Mouse (Mus musculus) gonadal fat pad, adult 2 months (tissue): Measurements from ENCODE around the gene Shcbp1l. TPM values are rescaled to one million over a fixed set of nuclear protein-coding genes. Genes with fewer than 3 reads are reported as not detected.
"Not testable (repeated sequence)": the region's sequence is repeated elsewhere in the genome, so short reads cannot be mapped to it uniquely, and the experiment has no call there.

Experiments used
- DNase-seq: peaks from one replicate; pipeline ENCODE4 v3.0.0-alpha.2; 2012; ENCODE audit warnings: low read depth
- polyA plus RNA-seq: library from polyadenylated mRNA; depleted of rRNA; stranded (reverse); fragments of >200 nt; gene quantifications from 2 replicates; pipeline ENCODE4 v1.2.3, GENCODE M21; 2012

Shcbp1l gene
- polyA plus RNA-seq, 1 experiment, result 0.31 TPM

DNA sequence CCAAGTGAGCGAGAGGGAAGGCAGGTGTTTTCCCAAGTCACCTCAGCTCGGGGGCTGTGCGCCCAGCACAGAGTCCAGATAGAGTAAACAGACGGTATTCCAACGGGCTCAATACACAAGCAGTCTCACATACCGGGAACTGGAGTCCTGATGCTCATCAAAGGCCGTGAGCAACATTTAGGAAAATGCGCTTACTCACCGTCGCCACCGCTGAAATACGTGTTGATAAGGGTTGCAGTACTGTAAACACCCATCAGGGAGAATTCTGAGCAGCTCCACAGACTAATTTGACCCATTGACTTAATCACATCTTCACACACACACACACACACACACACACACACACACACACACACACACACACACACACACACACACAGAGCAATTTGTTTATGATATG is 691 bp upstream of the Shcbp1l start:
- no peak for DNase-seq

DNA sequence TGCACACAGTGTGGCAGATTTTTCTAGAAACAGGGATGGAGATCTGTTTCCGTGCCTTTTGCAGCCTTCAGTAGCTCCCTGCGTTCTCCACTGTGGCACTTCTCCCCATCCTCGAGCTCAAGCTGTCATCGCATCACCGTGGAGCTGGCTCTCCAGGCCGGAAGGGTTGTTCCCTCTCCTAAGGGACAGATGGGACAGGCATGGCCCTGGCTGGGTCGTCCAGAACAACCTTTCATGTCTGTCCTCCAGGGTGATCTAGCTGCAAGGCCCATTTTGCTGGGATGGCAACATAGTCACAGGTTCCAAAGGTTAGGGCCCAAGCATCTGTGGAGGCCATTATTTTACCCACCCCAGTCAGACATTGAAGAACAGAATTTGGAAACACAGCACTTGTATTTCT is 6.2 kb downstream of the Shcbp1l start:
- DNase-seq, result no peak

DNA sequence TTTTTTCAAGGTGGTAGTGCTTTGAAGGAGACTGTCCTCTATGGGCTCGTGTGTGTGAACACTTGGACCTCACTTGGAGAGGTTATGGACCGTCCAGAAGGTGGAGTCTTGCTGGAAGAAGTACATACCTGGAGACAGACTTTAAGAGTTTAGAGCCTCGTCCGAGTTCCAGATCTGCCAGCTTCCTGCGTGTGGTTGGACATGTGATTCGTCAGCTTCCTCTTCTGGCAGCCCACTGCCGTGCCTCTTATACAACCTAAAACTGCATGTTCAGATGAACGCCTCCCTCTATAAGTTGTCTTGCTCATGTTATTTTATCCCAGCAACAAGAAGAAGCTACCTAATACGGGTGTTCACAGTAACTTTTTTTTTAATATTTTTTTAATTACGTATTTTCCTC is 6.7 kb downstream of the Shcbp1l start:
- no peak for DNase-seq

DNA sequence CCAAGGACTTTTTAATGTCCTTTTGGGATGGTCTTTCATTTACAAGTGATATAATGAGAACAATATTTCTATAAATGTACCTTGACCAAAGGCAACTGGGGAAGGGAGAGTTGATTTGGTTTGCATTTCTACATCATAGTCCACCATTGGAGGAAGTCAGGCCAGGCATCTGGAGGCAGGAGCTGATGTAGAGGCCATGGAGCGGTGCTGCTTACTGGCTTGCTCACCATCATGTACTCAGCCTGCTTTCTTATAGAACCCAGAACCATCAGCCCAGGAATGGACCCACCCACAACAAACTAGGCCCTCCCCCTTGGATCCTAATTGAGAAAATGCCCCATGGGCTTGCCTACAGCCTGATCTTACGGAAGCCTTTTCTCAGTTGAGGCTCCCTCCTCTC is 7.4 kb downstream of the Shcbp1l start:
- no peak for DNase-seq

DNA sequence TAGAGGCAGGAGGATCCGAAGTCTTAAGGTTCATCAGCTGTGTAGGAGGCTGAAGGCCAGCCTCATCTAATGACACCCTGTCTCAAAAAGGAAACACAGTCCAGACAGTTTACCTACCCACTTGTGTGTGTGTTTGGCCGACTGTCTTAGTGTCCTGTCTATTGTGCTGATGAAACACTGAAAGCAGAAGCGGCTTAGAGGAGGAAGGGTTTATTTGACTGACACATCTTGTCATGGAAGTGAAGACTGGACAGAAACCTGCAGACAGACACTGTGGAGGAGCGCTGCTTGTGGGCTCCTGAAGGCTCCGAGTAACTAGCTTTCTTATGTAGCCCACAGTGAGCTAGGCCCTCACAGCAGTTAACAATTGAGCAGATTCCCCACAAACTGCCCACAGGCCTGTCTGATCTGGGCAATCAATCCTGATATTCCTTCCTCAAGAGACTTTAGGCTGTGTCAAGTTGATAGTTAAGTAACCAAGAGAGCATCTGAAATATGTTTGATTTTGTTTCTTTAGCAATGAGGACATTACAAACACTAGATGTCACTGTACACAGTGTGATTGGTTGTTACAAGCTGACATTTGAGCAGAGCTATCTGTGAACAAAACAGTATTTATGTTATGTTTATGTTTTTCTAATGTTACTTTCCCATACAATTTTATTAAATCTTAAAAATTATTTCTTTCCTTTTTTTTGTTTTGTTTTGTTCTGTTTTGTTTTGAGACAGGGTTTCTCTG is 9.1 kb downstream of the Shcbp1l start:
- DNase-seq, result no peak

DNA sequence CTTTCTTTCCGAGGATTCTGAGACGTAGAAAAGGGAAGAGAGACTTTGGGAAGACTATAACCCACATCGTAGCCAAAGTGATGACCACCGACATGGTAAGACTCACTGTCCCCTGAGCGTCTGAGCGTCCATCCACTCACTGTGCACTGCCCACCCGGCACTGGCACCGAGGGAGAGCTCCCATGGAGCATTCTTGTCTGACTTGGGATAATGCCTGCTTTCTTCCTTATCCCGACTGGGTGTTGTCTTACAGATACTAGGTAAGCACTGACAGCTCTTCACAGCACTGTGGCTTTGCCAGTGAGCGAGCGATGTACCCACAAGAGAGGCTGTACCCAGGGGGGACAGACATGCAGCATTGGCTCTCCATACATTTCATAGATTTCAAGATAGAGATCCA is 12.6 kb downstream of the Shcbp1l start:
- no peak for DNase-seq

DNA sequence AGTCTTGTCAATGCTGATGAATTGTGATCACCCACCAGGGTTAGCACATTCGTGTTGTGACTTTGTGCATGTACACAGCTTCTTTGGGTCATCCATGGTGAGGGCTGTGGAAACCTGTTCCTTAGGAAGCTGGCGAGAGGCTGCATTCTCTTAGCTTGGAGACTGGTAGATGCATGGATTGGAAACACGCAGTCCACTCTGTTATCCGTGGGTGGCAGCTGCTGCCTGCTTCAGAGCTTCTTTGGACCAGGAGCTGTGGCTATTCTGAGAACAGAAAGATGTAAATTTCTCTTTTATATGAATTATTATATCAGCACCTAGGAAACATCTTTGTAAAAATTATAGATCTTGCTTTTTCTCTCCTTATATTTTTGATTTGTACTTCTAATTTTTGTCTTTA is 15.8 kb downstream of the Shcbp1l start:
- DNase-seq, result no peak

DNA sequence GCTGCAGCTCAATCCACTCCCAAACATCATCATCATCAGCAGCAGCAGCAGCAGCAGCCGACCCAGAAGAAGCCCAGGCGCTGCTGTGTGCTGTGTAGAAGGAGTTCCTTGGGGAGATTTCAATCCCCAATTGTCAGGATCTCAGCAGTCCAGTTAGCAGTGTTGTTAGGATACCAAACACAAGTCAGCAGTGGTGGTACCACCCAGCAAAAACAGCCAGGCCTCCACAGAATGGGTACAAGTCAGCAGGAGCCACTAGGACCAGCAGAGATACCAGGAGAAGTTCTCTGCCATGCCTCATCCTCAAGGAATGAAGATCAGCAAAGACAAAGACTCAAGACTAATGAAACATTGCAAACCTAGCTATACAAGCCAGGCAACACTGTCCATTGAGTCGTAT is 16.7 kb downstream of the Shcbp1l start:
- DNase-seq, result no peak

DNA sequence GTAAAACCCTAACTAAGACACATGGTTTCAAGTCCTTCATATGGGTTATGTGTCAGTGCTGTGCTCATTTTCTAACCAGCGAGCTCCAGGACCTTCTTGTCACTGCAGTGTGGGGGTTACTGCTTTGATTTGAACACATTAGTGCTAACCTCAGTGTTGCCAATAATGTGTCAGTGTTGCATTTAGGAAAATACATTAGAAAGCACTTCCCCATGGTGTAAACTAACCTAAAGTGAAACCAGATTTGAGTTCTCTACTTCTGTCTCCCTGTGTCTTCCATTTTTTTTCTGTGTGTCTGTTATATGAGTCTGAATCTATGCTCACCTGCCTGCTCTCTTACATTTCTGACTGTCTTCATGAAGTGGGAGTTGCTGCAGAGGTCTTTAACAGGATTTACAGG is 18.1 kb downstream of the Shcbp1l start:
- no peak for DNase-seq

DNA sequence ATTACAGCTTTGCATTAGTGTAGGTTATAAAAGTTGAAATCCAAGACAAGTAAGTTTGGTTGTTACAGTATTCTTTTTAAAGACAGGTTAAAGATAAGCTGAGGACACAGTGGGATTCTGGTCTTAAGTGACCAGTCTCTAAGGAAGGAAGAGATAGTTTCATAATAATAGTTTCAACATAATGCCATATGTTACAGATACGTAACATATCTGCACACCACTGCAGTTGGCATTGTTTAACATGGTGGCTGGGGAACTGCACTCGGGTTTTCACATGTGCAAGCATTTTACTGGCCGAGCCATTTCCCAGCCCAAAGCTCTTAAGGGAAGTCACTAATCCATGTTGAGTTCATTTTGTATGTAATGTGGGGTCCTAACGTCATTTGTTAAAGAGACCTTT is 18.7 kb downstream of the Shcbp1l start:
- no peak for DNase-seq

DNA sequence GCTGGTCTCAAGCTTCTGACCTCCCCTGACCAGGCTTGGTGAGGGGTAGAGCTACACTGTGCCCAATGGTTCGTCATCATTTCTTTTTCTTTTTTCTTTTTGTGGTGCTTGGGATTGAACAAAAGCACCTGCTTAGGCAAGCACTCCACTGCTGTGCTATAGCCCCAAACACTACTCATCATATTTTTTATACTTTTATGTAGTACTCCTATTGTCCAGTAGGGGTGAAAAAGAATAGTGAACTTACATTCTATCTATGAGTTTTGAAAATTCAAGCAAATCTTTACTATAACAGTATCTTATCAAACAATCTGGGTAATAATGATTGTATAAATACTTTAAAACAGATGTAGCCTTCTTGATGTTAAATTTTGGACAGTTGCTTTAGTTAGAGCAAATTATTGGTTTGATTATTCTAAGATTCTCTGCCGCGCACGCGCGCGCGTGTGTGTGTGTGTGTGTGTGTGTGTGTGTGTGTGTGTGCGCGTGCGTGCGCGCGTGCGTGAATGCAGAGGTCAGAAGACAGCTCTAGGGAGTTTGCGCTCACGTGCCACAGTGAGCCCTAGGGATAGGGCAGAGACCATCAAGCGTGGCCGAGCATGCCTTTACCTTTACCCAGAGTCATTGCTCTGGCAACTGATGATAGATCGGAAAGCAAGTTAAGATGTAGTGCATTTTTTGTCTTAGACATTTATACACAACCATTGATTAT is 21.3 kb downstream of the Shcbp1l start:
- no peak for DNase-seq

DNA sequence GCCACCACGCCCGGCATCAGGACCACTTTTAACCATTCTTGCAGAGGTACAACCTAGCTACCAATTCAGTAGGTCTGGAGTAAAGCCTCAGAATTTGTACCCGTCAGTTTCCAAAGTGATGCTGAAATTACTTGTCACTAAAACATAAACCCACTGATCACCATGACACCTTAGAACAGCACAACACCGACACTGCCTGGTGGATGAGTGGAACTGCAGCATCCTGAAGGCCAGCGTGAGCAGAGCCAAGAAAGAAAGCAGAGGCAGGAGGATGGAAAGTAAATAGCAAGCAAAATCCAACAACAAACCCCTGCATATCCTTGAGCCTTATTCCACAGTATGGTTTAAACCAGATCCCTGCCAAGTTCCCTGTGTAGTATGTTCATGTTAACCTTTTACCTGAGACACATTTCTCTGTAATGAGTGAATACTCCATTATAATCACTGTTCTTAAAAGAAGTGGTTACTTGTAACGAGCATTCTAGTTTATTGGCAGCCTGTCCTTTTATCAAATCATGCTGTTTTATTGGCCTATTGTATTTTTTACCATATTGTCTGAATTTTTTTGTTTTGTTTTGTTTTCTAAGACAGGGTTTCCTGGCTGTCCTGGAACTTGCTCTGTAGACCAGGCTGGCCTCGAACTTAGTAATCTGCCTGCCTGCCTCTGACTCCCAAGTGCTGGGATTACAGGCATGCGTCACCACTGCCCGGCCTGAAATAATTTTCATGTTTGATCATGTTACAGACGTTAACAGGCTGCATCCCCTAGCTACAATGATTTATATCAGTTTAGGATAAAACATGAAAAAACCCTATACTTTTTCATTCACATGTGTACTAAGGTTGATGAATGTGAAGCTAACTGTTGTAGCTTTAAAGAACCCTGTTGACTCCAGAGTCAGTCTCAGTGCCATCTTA is 26.5 kb downstream of the Shcbp1l start:
- DNase-seq, result no peak

DNA sequence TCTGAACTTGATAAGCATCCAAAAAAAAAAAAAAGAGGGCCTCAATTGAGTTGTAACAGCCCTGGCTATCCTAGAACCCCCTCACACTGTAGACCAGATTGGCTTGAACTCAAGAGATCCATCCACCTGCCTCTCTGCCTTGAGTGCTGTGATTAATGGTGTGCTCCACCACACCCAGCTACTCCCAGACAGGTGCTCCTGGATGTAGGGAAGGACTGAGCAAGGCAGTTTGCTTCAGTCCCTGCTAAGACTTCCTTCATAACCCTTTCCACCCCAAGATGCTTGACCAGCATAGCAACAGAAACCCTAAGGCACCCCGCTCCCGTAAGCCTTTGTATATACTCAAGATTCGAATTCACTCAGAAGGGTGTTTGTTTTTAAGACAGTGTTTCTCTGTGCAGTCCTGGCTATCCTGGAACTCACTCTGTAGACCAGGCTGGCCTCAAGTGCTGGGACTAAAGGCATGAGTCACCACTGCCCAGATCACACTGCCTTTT is 28.2 kb downstream of the Shcbp1l start:
- no peak for DNase-seq

DNA sequence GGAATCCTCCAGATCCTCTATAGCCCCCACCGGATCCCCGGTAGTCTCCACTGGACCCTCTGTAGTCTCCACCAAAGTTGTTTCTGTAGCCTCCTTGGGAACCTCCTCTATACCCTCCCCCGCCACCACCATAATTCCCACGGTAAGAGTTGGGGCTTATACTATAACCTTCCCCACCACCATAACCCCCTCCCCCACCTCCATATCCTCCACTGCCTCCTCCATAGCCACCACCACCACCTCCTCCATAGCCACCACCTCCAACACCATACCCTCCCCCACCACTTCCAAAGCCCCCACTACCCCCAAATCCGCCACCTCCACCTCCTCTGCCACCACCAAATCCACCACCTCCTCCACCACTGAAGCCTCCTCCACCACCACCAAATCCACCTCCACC is 31.2 kb downstream of the Shcbp1l start:
- no peak for DNase-seq

DNA sequence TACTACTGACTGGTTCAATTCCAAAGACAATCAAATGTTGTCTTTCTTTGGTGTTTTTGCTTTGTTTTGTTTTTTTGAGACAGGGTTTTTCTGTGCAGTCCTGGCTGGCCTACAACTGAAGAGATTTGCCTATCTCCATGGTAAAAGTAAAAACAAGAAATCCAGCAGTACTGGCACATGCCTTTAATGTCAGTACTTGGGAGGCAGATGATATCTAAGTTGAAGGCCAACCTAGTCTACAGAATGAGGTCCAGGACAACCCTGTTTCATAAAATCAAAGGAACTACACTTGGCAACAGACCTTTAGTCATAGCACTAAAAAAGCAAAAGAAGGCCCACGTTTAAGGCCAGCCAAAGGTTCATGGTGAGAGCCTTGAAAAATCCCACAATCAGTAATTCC is 36.8 kb downstream of the Shcbp1l start:
- DNase-seq, result no peak

DNA sequence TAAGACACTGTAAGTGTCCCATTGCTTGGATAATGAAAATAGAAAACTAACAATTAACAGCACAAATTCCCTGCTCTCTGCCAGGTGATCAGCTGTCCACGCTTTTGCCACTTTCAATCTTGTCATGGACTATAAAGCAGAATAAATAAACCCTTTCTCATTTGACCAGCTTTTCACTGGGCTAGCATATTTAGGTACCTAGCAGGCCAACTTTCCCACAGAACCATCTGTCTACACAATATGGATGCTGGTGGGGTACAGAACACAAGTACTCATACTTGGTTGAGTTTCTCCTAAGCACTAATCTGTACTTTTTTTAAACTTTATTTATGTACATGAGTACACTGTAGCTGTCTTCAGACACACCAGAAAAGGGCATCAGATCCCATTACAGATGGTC is 54.3 kb downstream of the Shcbp1l start:
- DNase-seq, result no peak

DNA sequence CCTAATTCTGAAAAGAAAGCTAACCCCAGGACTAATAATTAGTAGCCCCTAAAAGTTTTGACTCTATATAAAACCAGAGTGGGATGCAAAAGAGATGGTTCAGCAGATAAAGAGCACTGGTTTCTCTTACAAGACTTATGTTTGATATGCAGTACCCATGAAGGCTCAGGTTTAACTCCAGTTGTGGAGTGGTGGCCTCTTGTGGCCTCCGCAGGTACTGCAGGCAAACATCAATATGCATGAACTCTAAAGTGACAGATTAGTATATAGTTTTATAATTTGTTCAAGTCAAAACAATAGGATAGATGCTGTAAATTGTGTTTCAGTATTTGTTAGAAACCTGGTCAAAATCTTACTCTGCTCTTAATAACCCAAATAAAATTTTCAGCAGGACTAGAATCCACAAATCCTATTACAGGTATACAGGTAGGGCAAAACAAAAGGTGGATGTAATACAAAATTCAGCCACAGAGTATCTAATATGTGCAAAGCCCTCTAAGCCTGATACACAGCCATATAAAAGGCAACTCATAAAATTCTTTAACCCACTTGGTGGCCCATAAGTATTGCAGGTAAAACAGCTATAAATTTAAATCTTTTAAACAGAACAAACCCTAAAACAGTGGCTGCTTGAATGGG is 55.5 kb downstream of the Shcbp1l start:
- no peak for DNase-seq

DNA sequence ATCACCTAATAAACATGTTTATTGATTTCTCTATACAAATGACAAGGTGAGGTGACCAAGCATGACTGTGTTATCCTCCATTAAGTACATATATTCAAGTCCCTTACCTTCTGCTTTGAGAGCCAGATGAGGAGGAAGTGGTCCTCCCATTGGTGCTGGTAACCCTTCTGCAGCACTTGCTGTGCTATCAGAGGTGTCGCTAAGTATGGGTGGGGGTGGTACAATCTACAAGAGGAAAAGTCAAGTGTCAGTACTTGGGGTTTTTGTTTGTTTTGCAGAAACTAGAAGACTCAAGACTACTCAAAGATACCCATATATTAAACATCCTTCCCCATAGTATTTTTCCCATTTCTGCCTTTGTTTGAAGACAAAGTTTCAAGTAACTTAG is 56.1 kb downstream of the Shcbp1l start:
- no peak for DNase-seq

DNA sequence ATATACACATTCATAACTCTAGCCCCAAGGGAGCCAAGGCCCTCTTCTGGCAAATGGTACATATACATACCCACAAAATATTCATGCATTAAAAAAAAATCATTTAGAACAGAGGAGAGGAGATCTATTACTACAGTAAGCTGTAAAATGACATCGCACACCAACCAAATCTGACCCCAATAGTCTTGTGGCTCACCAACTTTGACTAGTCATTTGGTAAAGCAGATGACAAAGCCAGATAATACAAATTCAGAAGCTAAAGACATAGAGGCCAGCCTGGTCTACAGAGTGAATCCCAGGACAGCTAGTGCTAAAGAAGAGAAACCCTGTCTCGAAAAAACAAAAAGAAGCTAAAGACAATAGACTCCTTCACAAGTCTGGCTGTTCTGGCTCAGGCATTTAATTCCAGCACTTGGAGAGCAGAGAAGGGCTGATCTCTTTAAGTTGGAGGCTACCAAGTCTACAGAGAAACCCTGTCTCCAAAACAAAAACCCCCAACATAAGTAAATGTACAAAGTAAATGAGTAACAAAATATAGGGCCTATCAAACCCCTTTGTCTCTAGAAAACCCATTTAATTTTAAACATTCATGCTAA is 60.3 kb downstream of the Shcbp1l start:
- DNase-seq, result no peak

DNA sequence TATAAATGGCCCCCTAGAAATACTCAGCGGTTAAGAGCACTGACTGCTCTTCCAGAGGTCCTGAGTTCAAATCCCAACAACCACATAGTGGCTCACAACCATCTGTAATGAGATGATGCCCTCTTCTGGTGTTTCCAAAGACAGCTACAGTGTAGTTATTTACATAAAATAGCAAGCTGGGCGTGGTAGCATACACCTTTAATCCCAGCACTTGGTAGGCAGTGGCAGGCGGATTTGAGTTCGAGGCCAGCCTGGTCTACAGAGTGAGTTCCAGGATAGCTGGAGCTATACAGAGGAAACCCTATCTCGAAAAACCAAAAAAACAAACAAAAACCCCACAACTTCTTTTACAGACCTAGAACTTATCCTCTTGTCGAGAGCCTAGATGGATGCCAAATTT is 61.2 kb downstream of the Shcbp1l start:
- DNase-seq, result not testable (repeated sequence)

DNA sequence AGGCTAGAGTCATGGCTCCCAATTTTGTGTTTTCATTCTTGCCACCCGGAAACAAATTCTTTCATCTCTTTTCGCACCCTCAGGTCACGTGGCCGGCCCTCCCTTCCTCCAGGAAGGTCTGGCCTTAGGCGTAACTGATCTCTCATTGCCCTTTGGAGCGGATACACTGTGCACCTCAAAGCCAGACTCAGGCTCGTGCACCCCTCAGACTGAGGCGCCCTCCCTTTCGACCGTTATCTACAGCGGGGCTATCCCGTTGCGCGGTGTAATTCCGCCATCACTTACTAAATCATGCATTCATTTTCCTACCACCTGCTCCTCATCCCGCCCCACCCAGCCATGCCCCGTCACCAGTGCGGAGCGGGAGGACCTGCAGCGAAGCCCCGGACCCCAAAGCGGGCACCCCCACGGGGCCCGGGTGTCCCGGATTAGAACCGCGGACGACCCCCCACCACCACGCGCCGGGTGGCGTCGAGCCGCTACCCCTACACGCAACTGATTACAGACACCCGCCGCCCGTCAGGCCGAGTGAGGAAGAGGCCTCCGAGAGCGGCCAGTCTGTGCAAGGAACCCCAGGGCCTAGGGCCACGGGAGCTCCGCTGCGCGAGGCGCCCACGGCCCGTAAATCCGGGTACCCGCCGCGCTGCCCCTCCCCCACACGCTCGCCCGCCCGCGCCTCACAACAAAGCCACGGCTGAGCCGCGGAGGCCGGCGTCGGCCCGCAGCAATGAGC is 62.0 kb downstream of the Shcbp1l start:
- no peak for DNase-seq
